Mouse (Mus musculus) gastrocnemius, adult 2 months (tissue): ENCODE results near the gene Gm47995. TPM values are rescaled to one million over a fixed set of nuclear protein-coding genes. Genes with fewer than 3 reads are reported as not detected.

ENCODE experiments used
- DNase-seq: peaks from one replicate; pipeline ENCODE4 v3.0.0; 2022
- H3K27ac ChIP-seq: fragments of 200-600 bp; 2 replicates; pipeline ENCODE4 v1.8.1; 2022; ENCODE audit warnings: mild to moderate bottlenecking
- H3K4me3 ChIP-seq: fragments of 200-600 bp; 2 replicates; pipeline ENCODE4 v1.8.1; 2022; ENCODE audit warnings: mild to moderate bottlenecking, moderate library complexity
- CTCF ChIP-seq: fragments of 200-600 bp; IDR thresholded peaks from 2 replicates; pipeline ENCODE4 v1.8.1; 2022; ENCODE audit warnings: antibody characterized with exemption, mild to moderate bottlenecking, moderate library complexity
- intact Hi-C: fragments of 180-260 bp; cut with DNase I; formaldehyde crosslinking; loops from one replicate; pipeline ENCODE4 v1.15.1; 2025
- total RNA-seq, 2 experiments: library from RNA; stranded (reverse); gene quantifications; 2 replicates each; pipeline ENCODE4 v1.2.3; 2021

Gene Gm47995
- total RNA-seq, 2 experiments from 2014 or later, result not detected

- no peak for DNase-seq
- no peak overlapping the region for H3K4me3 ChIP-seq
- intact Hi-C loops, result no loop called here
- no peak overlapping the region for H3K27ac ChIP-seq
- TF ChIP-seq CTCF, result no peak
Measured at GRCm38 (mm10) chr1:151232346-151232745, 34.1 kb downstream of the Gm47995 start.

GRCm38 (mm10) chr1:151233756-151234155, 35.5 kb downstream of the Gm47995 start:
- intact Hi-C loops, result no loop called here
- no peak for TF ChIP-seq CTCF
- Histone ChIP-seq H3K4me3 (no peak overlapping the region), H3K27ac (no peak overlapping the region)
- no peak for DNase-seq

DNA sequence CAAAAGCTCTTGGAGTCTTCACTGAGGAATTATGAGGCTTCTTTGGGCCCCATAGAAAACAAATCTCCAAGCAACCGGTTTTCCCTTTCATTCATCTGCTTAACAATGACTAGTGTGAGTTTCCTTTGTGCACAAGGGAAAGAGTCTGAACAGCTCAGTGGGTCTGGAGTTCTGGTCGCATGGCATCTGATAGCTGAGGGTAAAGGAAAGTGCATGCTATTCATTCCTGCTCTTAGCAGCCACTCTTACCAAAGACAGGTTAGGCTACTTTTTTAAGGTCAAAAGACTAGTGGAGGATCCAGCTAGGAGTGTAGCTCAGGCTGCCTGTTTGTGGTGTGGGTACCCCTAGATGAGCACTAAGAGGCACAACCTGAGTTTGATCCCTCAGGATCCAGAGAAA, 37.3 kb downstream of the Gm47995 start:
- intact Hi-C loops, result no loop called here
- Histone ChIP-seq H3K4me3 (no peak overlapping the region), H3K27ac (peak overlapping the region; percentile 72)
- TF ChIP-seq CTCF, result no peak
- DNase-seq, result no peak

GRCm38 (mm10) chr1:151236141-151236930, 38.1 kb downstream of the Gm47995 start:
- peak overlapping the region; percentile 72 for H3K27ac ChIP-seq
- intact Hi-C loops, result no loop called here

GRCm38 (mm10) chr1:151237780-151238179, 39.5 kb downstream of the Gm47995 start:
- DNase-seq, result no peak
- Histone ChIP-seq H3K4me3 (no peak overlapping the region), H3K27ac (no peak overlapping the region)
- intact Hi-C loops, result no loop called here
- TF ChIP-seq CTCF, result no peak

More at GRCm38 (mm10) chr1:151236141-151236930, 38.1 kb downstream of the Gm47995 start:
- no peak for TF ChIP-seq CTCF
- peak overlapping the region; percentile 26 for H3K4me3 ChIP-seq
- peak; percentile 66 for DNase-seq

DNA sequence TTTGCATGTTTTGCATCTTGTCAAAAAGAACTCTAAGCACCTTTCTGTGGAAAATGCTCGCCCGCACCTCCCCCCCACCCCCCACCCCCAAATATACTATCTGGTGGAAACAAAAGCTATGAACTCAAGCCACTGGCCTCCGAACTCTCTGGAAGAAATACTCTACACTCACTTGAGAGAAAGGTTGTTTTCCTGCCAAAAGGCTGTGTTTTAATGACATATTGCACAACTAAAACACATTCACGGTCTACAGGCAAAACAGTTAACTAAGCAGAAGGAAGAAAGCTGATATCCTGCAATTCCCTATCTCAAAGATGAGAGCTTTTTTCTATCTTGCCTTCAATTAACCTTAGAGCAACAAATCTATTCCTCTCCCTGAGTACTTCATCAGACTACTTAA, 45.1 kb downstream of the Gm47995 start:
- no peak for TF ChIP-seq CTCF
- intact Hi-C loops, result no loop called here
- no peak for DNase-seq
- no peak overlapping the region for H3K4me3 ChIP-seq
- no peak overlapping the region for H3K27ac ChIP-seq

DNA sequence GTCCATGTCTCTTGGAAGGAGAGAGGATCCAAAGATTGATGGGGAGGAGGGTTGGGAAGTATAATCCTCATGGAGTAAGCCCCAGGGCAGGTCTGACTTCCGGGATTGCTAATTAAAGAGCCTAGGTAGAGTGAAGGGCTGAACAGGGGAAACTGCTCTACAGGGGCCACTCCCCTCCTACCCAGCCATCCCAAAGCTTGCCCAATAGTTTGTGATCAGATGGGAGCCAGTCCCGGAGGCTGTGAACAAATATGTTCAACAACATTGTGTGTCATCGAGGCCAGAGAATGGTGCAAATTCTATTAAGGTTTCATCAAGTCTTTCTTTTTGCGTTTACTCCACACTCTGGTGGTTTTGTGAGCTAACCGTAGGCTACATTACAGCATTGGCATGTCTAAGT, 45.8 kb downstream of the Gm47995 start:
- intact Hi-C loops, result no loop called here
- TF ChIP-seq CTCF, result no peak
- DNase-seq, result no peak
- no peak overlapping the region for H3K4me3 ChIP-seq
- no peak overlapping the region for H3K27ac ChIP-seq

- no peak for TF ChIP-seq CTCF
- no peak overlapping the region for H3K27ac ChIP-seq
- intact Hi-C loops, result no loop called here
- DNase-seq, result no peak
- H3K4me3 ChIP-seq, result no peak overlapping the region
Measured at GRCm38 (mm10) chr1:151244761-151245160, 46.5 kb downstream of the Gm47995 start.

DNA sequence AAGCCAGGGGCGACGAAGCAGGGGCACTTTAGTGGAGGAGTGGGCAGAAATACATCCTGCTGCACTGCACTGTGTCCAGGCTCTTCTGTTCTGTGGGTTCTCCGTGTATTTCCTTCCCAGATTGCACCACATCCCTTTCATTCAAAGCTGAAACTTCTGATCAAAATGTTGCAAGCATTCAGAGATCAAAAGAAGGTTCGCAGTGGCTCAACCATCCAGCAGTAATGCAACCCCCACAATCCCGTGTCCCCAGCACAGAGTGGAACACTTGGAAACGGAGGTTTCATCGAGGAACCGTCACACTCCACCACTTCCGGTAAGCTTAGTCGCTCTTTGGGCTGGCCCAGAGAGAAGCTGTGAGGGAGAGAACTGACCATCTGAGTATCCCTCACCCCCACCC, 46.9 kb downstream of the Gm47995 start:
- H3K4me3 ChIP-seq, result no peak overlapping the region
- DNase-seq, result no peak
- H3K27ac ChIP-seq, result no peak overlapping the region
- intact Hi-C loops, result no loop called here
- TF ChIP-seq CTCF, result no peak

DNA sequence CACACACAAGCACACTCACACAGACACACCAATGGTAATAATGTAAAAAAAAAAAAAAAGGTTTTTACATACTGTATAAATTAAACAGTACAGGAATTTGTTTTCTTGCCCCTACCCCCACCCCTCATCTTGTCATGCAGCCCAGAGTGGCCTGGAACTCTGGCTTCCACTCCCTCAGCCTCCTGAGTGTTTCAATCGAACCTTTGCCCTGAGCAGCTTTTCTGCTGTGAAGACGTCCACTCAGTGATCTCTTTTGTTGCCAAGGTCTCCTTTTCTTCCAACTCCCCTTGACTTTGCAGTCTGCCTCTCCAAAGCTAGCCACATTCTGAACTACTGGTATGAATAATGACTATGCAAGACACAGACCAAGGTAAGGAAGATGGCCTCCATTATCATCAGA, 47.6 kb downstream of the Gm47995 start:
- intact Hi-C loops, result no loop called here
- Histone ChIP-seq H3K27ac (no peak overlapping the region), H3K4me3 (no peak overlapping the region)
- no peak for DNase-seq
- TF ChIP-seq CTCF, result no peak

Other genes starting within 250 kb of the Gm47995 start
- gene Hmcn1, start 205.0 kb upstream of the Gm47995 start, total RNA-seq, result 1 to 10 TPM; 5.0 to 5.8 TPM
- not detected for gene Gm47985, start 15.9 kb upstream of the Gm47995 start, total RNA-seq
- under 1 TPM in 1 of 2 experiments, not detected in 1; 0.28 TPM for gene Gm8947, start 6.1 kb upstream of the Gm47995 start, total RNA-seq
- under 1 TPM; 0.43 to 0.59 TPM for gene 3110040M04Rik, start 5.7 kb downstream of the Gm47995 start, total RNA-seq
- under 1 TPM in 1 of 2 experiments, not detected in 1; 0.28 TPM for gene Gm47996, start 11.7 kb downstream of the Gm47995 start, total RNA-seq
- gene Ivns1abp, start 146.0 kb downstream of the Gm47995 start, total RNA-seq, result 100 to 1,000 TPM; 124 to 159 TPM
- 10 to 100 TPM in 1 of 2 experiments, 1 to 10 TPM in 1; 7.1 to 12.0 TPM for gene Swt1, start 230.0 kb downstream of the Gm47995 start, total RNA-seq
- 10 to 100 TPM; 15.3 to 18.7 TPM for gene Trmt1l, start 230.1 kb downstream of the Gm47995 start, total RNA-seq